Mouse (Mus musculus) forebrain, embryonic 14.5 days (tissue): ENCODE results near the gene Map3k5. TPM values are rescaled to one million over a fixed set of nuclear protein-coding genes. Genes with fewer than 3 reads are reported as not detected.
"Not testable (repeated sequence)": the region's sequence is repeated elsewhere in the genome, so short reads cannot be mapped to it uniquely, and the experiment has no call there.

Experiments
- ATAC-seq: fragments of 200-750 bp; cut with Nextera tagmentation; 2 replicates; pipeline ENCODE4 v1.8.0; 2017; ENCODE audit warnings: mild to moderate bottlenecking, moderate library complexity
- DNase-seq: peaks from one replicate; pipeline ENCODE4 v3.0.0-alpha.2; 2015; ENCODE audit warnings: low spot score
- H3K27ac ChIP-seq: fragments of 300-500 bp; sonication (generic); 2 replicates; pipeline ENCODE4 v1.5.1; 2014; ENCODE audit warnings: low read depth, mild to moderate bottlenecking, control low read depth, low read length, moderate library complexity
- H3K27me3 ChIP-seq: fragments of 300-500 bp; sonication (generic); replicated peaks from 2 replicates; pipeline ENCODE4 v1.6.1; 2014; ENCODE audit warnings: low read length, control low read depth, mixed read lengths; ENCODE audit not compliant: control insufficient read depth, insufficient read depth
- H3K36me3 ChIP-seq: fragments of 300-500 bp; sonication (generic); 2 replicates; pipeline ENCODE4 v1.6.1; 2014; ENCODE audit warnings: low read length, control low read depth; ENCODE audit not compliant: control insufficient read depth, insufficient read depth
- H3K4me1 ChIP-seq: fragments of 300-500 bp; sonication (generic); 2 replicates; pipeline ENCODE4 v1.6.1; 2014; ENCODE audit warnings: antibody characterized with exemption, low read length, control low read depth; ENCODE audit not compliant: control insufficient read depth, insufficient read depth
- H3K4me2 ChIP-seq: fragments of 300-500 bp; sonication (generic); 2 replicates; pipeline ENCODE4 v1.6.1; 2014; ENCODE audit warnings: mild to moderate bottlenecking, control low read depth, low read length
- H3K4me3 ChIP-seq: fragments of 300-500 bp; sonication (generic); 2 replicates; pipeline ENCODE4 v1.5.1; 2014; ENCODE audit warnings: low read depth, low read length, control low read depth
- H3K9ac ChIP-seq: fragments of 300-500 bp; sonication (generic); 2 replicates; pipeline ENCODE4 v1.6.1; 2014; ENCODE audit warnings: mild to moderate bottlenecking, low read length, control low read depth, moderate library complexity
- H3K9me3 ChIP-seq: fragments of 300-500 bp; sonication (generic); replicated peaks from 2 replicates; pipeline ENCODE4 v1.6.1; 2016; ENCODE audit warnings: low read length, control low read depth, mixed read lengths; ENCODE audit not compliant: control insufficient read depth
- WGBS: fragments of 180-500 bp; shearing (Covaris S2); extraction: QIAGEN DNeasy Blood & Tissue Kit; methylation state at CpG from one replicate; pipeline ENCODE4 v1.1.7; 2014; 5-methylcytosine and 5-hydroxymethylcytosine counted together
- polyA plus RNA-seq: library from polyadenylated mRNA; unstranded; fragments of >200 nt; fragmentation: Nextera tagmentation; extraction: Ambion mirVana; gene quantifications from 2 replicates; pipeline ENCODE4 v1.2.1, GENCODE M21; 2014

The Map3k5 gene
- polyA plus RNA-seq, 1 experiment from 2014 or later, result 0.72 TPM

GRCm38 (mm10) chr10:19963206-19963605 is 28.9 kb downstream of the Map3k5 start:
- 71% methylated on average over 1 of the region's 1 CpGs for WGBS
- no peak for ATAC-seq
- no peaks in the 10 kb centered on the region for H3K27me3 ChIP-seq
- no peak overlapping the region for H3K4me3 ChIP-seq
- no peaks in the 10 kb centered on the region for H3K36me3 ChIP-seq
- H3K4me1 ChIP-seq, result no peaks in the 10 kb centered on the region
- DNase-seq, result no peak
- H3K9ac ChIP-seq, result no peak overlapping the region
- no peak overlapping the region for H3K27ac ChIP-seq
- H3K9me3 ChIP-seq, result no peaks in the 10 kb centered on the region
- no peak overlapping the region for H3K4me2 ChIP-seq

DNA sequence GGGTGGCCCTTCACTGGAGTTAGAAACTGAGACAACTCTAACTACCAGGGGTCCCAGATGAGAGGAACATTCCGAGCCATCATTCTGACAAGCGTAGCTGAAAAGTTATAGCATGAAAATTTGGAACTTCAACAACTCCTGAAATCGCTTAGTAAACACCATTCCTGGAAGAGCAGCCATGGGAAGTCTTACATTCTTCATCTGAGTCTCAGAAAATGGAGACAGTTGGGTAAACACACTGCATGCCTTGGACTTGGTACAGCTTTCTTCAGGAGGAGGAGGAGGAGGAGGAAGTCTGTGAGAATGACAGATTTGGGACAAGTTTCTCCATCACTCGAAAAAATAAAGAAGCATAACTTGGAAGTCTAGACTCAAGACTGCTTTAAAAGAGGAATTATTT is 29.8 kb downstream of the Map3k5 start:
- Histone ChIP-seq H3K9ac (no peak overlapping the region), H3K4me2 (no peak overlapping the region), H3K9me3 (no peaks in the 10 kb centered on the region), H3K36me3 (no peaks in the 10 kb centered on the region), H3K27me3 (no peaks in the 10 kb centered on the region), H3K4me3 (no peak overlapping the region), H3K4me1 (no peaks in the 10 kb centered on the region), H3K27ac (no peak overlapping the region)
- no peak for ATAC-seq
- DNase-seq, result no peak
- WGBS, result 91% methylated on average over 4 of the region's 4 CpGs

DNA sequence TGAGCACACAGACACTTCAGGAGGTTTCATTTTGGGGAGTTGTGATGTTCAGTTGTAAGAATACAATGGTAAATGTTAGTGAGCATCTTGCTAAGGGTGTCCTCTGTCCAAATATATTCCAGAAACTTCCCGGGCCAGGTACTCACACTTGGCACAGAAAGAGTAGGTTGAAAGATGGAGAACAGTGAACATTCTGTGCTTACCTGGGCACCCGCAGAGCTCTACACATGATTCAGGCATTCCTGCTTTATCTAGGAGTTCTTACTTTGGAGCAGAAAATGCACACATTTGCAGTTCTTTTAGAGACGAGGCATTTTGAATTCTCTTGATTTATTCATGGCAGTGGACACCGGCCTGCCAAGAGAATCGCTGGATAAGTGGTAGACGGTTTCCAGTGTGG is 32.3 kb downstream of the Map3k5 start:
- Histone ChIP-seq H3K36me3 (no peaks in the 10 kb centered on the region), H3K4me2 (no peak overlapping the region), H3K9me3 (no peaks in the 10 kb centered on the region), H3K27ac (no peak overlapping the region), H3K9ac (no peak overlapping the region), H3K4me3 (no peak overlapping the region), H3K4me1 (no peaks in the 10 kb centered on the region), H3K27me3 (no peaks in the 10 kb centered on the region)
- DNase-seq (no peak), ATAC-seq (no peak)
- 78% methylated on average over 6 of the region's 6 CpGs for WGBS

DNA sequence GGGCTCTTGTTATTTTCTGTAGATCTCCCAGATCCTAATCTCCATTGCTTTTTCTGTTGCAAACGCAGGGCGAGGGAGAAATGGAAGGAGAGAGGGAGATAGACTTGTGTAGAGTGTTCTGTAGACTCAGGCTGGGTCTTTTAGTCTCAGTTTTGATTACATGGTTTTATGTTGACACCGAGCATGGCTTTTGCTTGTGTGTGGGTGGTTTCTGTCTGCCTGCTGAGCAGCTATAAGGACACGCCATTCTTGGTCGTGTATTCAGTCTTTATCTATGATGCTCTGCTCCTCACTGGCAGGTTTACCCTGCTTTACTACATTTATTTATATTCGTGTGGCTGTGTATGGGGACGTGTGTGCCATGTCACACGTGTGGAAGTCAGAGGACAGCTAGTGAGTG is 34.2 kb downstream of the Map3k5 start:
- no peaks in the 10 kb centered on the region for H3K36me3 ChIP-seq
- no peak overlapping the region for H3K4me2 ChIP-seq
- DNase-seq (no peak), ATAC-seq (no peak)
- no peaks in the 10 kb centered on the region for H3K9me3 ChIP-seq
- no peaks in the 10 kb centered on the region for H3K4me1 ChIP-seq
- H3K27me3 ChIP-seq, result no peaks in the 10 kb centered on the region
- no peak overlapping the region for H3K27ac ChIP-seq
- H3K9ac ChIP-seq, result no peak overlapping the region
- WGBS, result 91% methylated on average over 8 of the region's 8 CpGs
- no peak overlapping the region for H3K4me3 ChIP-seq

GRCm38 (mm10) chr10:19969831-19970460 is 35.7 kb downstream of the Map3k5 start:
- no peaks in the 10 kb centered on the region for H3K36me3 ChIP-seq
- ATAC-seq (no peak), DNase-seq (no peak)
- H3K4me2 ChIP-seq, result no peak overlapping the region
- H3K4me1 ChIP-seq, result no peaks in the 10 kb centered on the region
- 86% methylated on average over 14 of the region's 14 CpGs for WGBS
- no peak overlapping the region for H3K27ac ChIP-seq
- no peaks in the 10 kb centered on the region for H3K9me3 ChIP-seq
- no peaks in the 10 kb centered on the region for H3K27me3 ChIP-seq
- no peak overlapping the region for H3K9ac ChIP-seq
- H3K4me3 ChIP-seq, result no peak overlapping the region

GRCm38 (mm10) chr10:19971491-19971890 is 37.2 kb downstream of the Map3k5 start:
- H3K9ac ChIP-seq, H3K36me3 ChIP-seq, DNase-seq, H3K4me1 ChIP-seq, H3K9me3 ChIP-seq, H3K4me3 ChIP-seq, H3K27me3 ChIP-seq, ATAC-seq, H3K27ac ChIP-seq, H3K4me2 ChIP-seq: not testable (repeated sequence)
- WGBS, result 92% methylated on average over 6 of the region's 7 CpGs

- Histone ChIP-seq H3K27ac (no peak overlapping the region), H3K4me1 (no peaks in the 10 kb centered on the region), H3K9me3 (no peaks in the 10 kb centered on the region), H3K9ac (no peak overlapping the region), H3K27me3 (no peaks in the 10 kb centered on the region), H3K4me3 (no peak overlapping the region), H3K36me3 (no peaks in the 10 kb centered on the region), H3K4me2 (no peak overlapping the region)
- 93% methylated on average over 12 of the region's 12 CpGs for WGBS
- DNase-seq, result no peak
- ATAC-seq, result no peak
These were observed 39.2 kb downstream of the Map3k5 start for GRCm38 (mm10) chr10:19973321-19974108.

DNA sequence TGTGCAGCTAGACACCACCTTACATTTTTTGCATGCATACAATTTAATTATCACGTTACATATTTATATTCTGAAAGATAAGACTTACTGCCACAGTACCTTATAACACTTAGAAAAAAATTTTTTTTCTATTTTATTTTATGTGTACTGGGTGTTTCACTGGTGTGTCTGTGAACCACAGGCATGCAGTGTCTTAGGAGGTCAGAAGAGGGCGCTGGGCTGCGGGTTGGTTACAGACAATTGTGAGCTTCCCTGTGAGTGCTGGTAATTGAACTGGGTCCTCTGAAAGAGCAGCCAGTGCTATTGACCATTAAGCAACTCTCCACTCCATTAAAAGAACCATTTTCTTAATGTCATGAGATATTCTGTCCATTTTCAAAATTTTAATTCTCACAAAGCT is 43.3 kb downstream of the Map3k5 start:
- 80% methylated on average over 3 of the region's 3 CpGs for WGBS
- no peak overlapping the region for H3K4me2 ChIP-seq

DNA sequence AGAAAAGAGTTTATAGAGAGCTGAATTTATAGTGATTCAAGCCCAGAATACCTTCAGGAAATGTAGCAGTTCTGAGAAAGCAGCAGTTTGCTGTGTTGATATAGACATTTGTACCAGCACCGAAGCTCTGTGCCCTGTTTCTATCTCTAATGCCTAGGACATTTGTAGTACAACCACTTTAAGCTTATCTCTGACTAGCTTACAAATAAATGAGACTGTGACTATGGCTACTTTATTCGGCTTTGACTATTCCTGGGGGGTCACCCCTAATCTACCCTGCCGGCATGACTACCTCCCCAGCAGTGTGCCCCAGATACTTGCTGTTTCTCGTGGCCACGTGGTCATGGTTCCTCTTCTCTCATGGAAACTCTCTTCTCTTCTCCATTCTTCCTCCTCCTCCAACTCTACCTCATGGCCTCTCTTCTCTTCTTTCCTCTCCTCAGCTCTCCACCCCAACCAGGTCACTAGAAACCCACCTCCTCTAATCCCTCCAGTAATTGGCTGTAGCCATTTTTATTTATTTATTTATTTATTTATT is 44.5 kb downstream of the Map3k5 start:
- Histone ChIP-seq H3K4me1 (no peaks in the 10 kb centered on the region), H3K27me3 (no peaks in the 10 kb centered on the region), H3K9me3 (no peaks in the 10 kb centered on the region), H3K36me3 (no peaks in the 10 kb centered on the region), H3K4me2 (no peak overlapping the region), H3K9ac (no peak overlapping the region), H3K4me3 (no peak overlapping the region), H3K27ac (no peak overlapping the region)
- DNase-seq (no peak), ATAC-seq (no peak)
- 93% methylated on average over 5 of the region's 5 CpGs for WGBS

More for the DNA sequence above, 43.3 kb downstream of the Map3k5 start:
- Histone ChIP-seq H3K27me3 (no peaks in the 10 kb centered on the region), H3K9me3 (no peaks in the 10 kb centered on the region), H3K9ac (no peak overlapping the region), H3K36me3 (no peaks in the 10 kb centered on the region), H3K4me3 (no peak overlapping the region), H3K27ac (no peak overlapping the region), H3K4me1 (no peaks in the 10 kb centered on the region)
- DNase-seq, result no peak
- ATAC-seq, result no peak
